Mouse (Mus musculus) cortical plate, adult 2 months (tissue): ENCODE results near the gene Slc30a5. TPM values are rescaled to one million over a fixed set of nuclear protein-coding genes. Genes with fewer than 3 reads are reported as not detected.
"Not testable (repeated sequence)": the region's sequence is repeated elsewhere in the genome, so short reads cannot be mapped to it uniquely, and the experiment has no call there.

Source experiments
- H3K27ac ChIP-seq: fragments of 200-500 bp; 2 replicates; pipeline ENCODE4 v1.5.1; 2012; ENCODE audit warnings: low read length, control low read depth, inconsistent platforms; ENCODE audit not compliant: insufficient read depth
- H3K4me1 ChIP-seq: fragments of 200-500 bp; 2 replicates; pipeline ENCODE4 v1.6.1; 2011; ENCODE audit warnings: low read length; ENCODE audit not compliant: control insufficient read depth, insufficient read depth
- H3K4me3 ChIP-seq: fragments of 200-500 bp; 2 replicates; pipeline ENCODE4 v1.5.1; 2011; ENCODE audit warnings: mild to moderate bottlenecking, low read length, control low read depth; ENCODE audit not compliant: insufficient read depth
- CTCF ChIP-seq: fragments of 200-500 bp; IDR thresholded peaks from 2 replicates; pipeline ENCODE4 v1.5.1; 2011; ENCODE audit warnings: mild to moderate bottlenecking, control low read depth, low read length; ENCODE audit not compliant: insufficient read depth; ENCODE audit errors: extremely low read depth
- POLR2A ChIP-seq: fragments of 200-500 bp; IDR thresholded peaks from 2 replicates; pipeline ENCODE4 v1.6.1; 2011; ENCODE audit warnings: mild to moderate bottlenecking, low read length, control low read depth; ENCODE audit not compliant: insufficient read depth; ENCODE audit errors: extremely low read depth
- polyA plus RNA-seq: library from polyadenylated mRNA; depleted of rRNA; stranded (reverse); fragments of >200 nt; gene quantifications from 2 replicates; pipeline ENCODE4 v1.2.3, GENCODE M21; 2012

Gene Slc30a5
- polyA plus RNA-seq, 1 experiment, result 43.5 TPM

GRCm38 (mm10) chr13:100871445-100872171 is 38.4 kb upstream of the Slc30a5 start:
- Histone ChIP-seq H3K27ac (no peak overlapping the region), H3K4me3 (no peak overlapping the region), H3K4me1 (no peaks in the 10 kb centered on the region)
- TF ChIP-seq POLR2A (no peak), CTCF (no peak)

DNA sequence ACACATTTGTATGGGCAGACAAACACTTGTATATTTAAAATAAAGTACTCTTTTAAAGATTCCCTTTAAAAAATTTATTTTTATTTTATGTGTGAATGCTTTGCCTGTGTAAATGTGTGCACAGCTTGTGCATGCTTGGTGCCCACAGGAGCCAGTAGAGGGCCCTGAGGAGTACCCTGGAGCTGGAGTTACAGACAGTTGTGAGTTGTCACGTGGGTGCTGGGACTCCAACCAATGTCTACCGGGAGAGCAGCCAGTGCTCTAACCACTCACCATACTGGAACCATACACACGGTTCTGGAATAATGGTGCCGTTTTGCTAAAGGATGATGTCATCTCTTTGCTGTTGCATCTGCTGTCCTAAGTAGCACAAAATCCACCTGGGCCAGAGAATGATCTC is 36.6 kb upstream of the Slc30a5 start:
- no peaks in the 10 kb centered on the region for H3K4me1 ChIP-seq
- TF ChIP-seq CTCF (no peak), POLR2A (no peak)
- H3K27ac ChIP-seq, result no peak overlapping the region
- H3K4me3 ChIP-seq, result no peak overlapping the region

GRCm38 (mm10) chr13:100866311-100866710 is 33.1 kb upstream of the Slc30a5 start:
- H3K27ac ChIP-seq, result no peak overlapping the region
- no peak for TF ChIP-seq CTCF
- no peak for TF ChIP-seq POLR2A
- H3K4me3 ChIP-seq, result no peak overlapping the region
- H3K4me1 ChIP-seq, result no peaks in the 10 kb centered on the region

- no peak overlapping the region for H3K4me3 ChIP-seq
- H3K27ac ChIP-seq, result no peak overlapping the region
- TF ChIP-seq CTCF (no peak), POLR2A (no peak)
- H3K4me1 ChIP-seq, result no peaks in the 10 kb centered on the region
Measured at GRCm38 (mm10) chr13:100865744-100866143, 32.5 kb upstream of the Slc30a5 start.

DNA sequence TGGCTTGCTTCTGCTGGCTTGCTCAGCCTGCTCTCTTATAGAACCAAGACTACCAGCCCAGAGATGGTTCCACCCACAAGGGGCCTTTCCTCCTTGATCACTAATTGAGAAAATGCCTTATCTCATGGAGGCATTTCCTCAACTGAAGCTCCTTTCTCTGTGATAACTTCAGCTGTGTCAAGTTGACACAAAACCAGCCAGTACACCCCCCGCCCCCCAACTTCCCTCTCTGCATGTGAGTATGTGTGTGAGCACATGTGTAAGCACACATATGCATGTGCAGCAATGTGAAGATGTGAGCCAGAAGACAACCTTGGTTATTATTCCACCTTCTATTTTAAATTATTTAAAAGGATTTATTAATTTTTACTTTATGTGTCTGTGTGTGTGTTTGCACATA is 30.7 kb upstream of the Slc30a5 start:
- H3K4me1 ChIP-seq, H3K27ac ChIP-seq, H3K4me3 ChIP-seq: not testable (repeated sequence)

DNA sequence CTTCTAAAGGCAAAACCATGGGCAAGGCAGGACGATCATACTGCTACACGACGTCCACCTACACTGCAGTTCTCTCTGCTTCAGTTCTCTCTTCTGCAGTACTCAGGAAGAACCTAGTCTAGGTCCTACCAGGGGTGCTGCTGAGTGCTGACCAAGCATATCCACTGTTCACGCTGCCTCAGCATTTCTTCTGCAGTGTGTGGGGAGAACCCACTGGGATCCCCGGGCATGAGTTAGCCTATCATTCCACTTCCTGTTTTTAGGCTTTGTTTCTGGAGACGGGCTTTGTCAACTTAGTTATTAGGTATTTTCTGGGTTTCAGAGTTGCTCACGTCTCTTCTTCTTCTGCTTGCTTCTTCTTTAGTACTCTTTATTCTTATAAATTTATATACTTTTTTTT is 25.9 kb upstream of the Slc30a5 start:
- H3K4me3 ChIP-seq, result no peak overlapping the region
- no peaks in the 10 kb centered on the region for H3K4me1 ChIP-seq
- no peak overlapping the region for H3K27ac ChIP-seq
- TF ChIP-seq POLR2A, result no peak
- TF ChIP-seq CTCF, result no peak

GRCm38 (mm10) chr13:100854174-100854573 is 20.9 kb upstream of the Slc30a5 start:
- Histone ChIP-seq H3K4me1 (no peaks in the 10 kb centered on the region), H3K27ac (no peak overlapping the region), H3K4me3 (no peak overlapping the region)
- TF ChIP-seq POLR2A, result no peak
- no peak for TF ChIP-seq CTCF

DNA sequence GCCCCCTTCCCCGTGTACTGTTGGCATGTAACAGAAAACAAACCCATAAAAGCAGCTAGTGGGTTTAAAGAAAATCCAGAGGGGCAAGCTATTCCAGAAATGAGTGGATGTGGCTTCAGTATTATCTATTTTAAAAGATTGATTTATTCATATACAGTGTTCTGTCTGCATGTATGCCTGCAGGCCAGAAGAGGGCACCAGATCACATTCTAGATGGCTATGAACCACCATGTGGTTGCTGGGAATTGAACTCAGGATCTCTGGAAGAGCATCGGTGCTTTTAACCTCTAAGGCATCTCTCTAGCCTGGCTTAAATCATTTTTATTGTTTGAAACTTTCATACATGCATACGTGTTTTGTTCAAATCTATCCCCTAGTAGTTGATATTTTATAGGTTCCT is 19.9 kb upstream of the Slc30a5 start:
- H3K27ac ChIP-seq, result no peak overlapping the region
- no peaks in the 10 kb centered on the region for H3K4me1 ChIP-seq
- no peak overlapping the region for H3K4me3 ChIP-seq
- TF ChIP-seq CTCF (no peak), POLR2A (no peak)

- Histone ChIP-seq H3K4me3 (no peak overlapping the region), H3K27ac (no peak overlapping the region), H3K4me1 (peaks cover 2% of the 10 kb centered on the region; the same call in 1 of the 2 replicates)
- no peak for TF ChIP-seq POLR2A
- TF ChIP-seq CTCF, result no peak
Measured at GRCm38 (mm10) chr13:100849137-100849536, 15.9 kb upstream of the Slc30a5 start.

- Histone ChIP-seq H3K27ac (no peak overlapping the region), H3K4me1 (peaks cover 2% of the 10 kb centered on the region; the same call in 1 of the 2 replicates), H3K4me3 (no peak overlapping the region)
- TF ChIP-seq POLR2A (no peak), CTCF (peak; percentile 63)
Measured at GRCm38 (mm10) chr13:100846891-100847579, 13.8 kb upstream of the Slc30a5 start.

DNA sequence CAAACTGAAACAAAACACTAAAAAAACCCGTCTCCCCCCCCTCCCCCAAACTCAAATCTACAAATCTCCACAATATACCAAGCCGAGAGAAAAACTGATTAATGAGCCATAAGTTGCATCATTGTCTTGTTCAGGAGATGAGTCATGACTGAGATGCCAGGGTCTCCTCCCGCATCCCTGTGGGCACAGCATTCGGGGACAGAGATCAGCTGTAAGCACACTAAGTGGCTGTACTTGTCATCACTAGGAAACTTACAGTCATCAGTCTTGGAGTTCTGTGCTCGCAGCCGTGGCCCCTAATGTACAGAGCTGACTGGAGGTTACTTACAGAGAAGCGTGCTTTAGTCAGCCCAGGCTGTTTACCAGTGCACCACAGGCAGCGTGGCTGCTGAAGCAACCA is 13.0 kb upstream of the Slc30a5 start:
- Histone ChIP-seq H3K27ac (no peak overlapping the region), H3K4me3 (no peak overlapping the region), H3K4me1 (peaks cover 2% of the 10 kb centered on the region; the same call in 1 of the 2 replicates)
- TF ChIP-seq POLR2A (no peak), CTCF (no peak)
